Mouse (Mus musculus) forelimb bud, embryonic 11.5 days (tissue): ENCODE measurements around the gene Pid1.
"Not testable (repeated sequence)": the region's sequence is repeated elsewhere in the genome, so short reads cannot be mapped to it uniquely, and the experiment has no call there.

Experiments used
- DNase-seq: peaks from one replicate; pipeline ENCODE4 v3.0.0-alpha.2; 2012; ENCODE audit warnings: low read depth, low spot score

The Pid1 gene

GRCm38 (mm10) chr1:84272951-84273350 is 91.0 kb downstream of the Pid1 start:
- DNase-seq: no peak

GRCm38 (mm10) chr1:84271712-84272200 is 92.2 kb downstream of the Pid1 start:
- no peak for DNase-seq

GRCm38 (mm10) chr1:84257656-84258055 is 106.3 kb downstream of the Pid1 start:
- DNase-seq: no peak

- no peak for DNase-seq
These were observed 109.6 kb downstream of the Pid1 start for GRCm38 (mm10) chr1:84254361-84254760.

- DNase-seq: no peak
These were observed 110.1 kb downstream of the Pid1 start for GRCm38 (mm10) chr1:84253838-84254237.

GRCm38 (mm10) chr1:84251205-84251604 is 112.8 kb downstream of the Pid1 start:
- DNase-seq: no peak

GRCm38 (mm10) chr1:84250770-84251169 is 113.2 kb downstream of the Pid1 start:
- no peak for DNase-seq

GRCm38 (mm10) chr1:84249772-84250338 is 114.1 kb downstream of the Pid1 start:
- no peak for DNase-seq

- DNase-seq: no peak
These were observed 116.9 kb downstream of the Pid1 start for GRCm38 (mm10) chr1:84247111-84247510.

- no peak for DNase-seq
These were observed 122.7 kb downstream of the Pid1 start for GRCm38 (mm10) chr1:84241192-84241828.

- DNase-seq: no peak
These were observed 123.8 kb downstream of the Pid1 start for GRCm38 (mm10) chr1:84240203-84240602.

- no peak for DNase-seq
These were observed 133.5 kb downstream of the Pid1 start for GRCm38 (mm10) chr1:84230431-84230830.

- DNase-seq: no peak
These were observed 138.4 kb downstream of the Pid1 start for GRCm38 (mm10) chr1:84225626-84226025.

GRCm38 (mm10) chr1:84222051-84222450 is 141.9 kb downstream of the Pid1 start:
- no peak for DNase-seq

GRCm38 (mm10) chr1:84218605-84219004 is 145.4 kb downstream of the Pid1 start:
- no peak for DNase-seq

- no peak for DNase-seq
These were observed 146.2 kb downstream of the Pid1 start for GRCm38 (mm10) chr1:84217777-84218176.

GRCm38 (mm10) chr1:84211507-84211906 is 152.5 kb downstream of the Pid1 start:
- DNase-seq: no peak

GRCm38 (mm10) chr1:84205746-84206145 is 158.2 kb downstream of the Pid1 start:
- DNase-seq: not testable (repeated sequence)

- no peak for DNase-seq
These were observed 160.5 kb downstream of the Pid1 start for GRCm38 (mm10) chr1:84203494-84203893.

GRCm38 (mm10) chr1:84199890-84200289 is 164.1 kb downstream of the Pid1 start:
- no peak for DNase-seq

GRCm38 (mm10) chr1:84198887-84199286 is 165.1 kb downstream of the Pid1 start:
- no peak for DNase-seq

- no peak for DNase-seq
These were observed 171.8 kb downstream of the Pid1 start for GRCm38 (mm10) chr1:84192167-84192566.

GRCm38 (mm10) chr1:84189446-84189845 is 174.5 kb downstream of the Pid1 start:
- DNase-seq: no peak
